Mouse (Mus musculus): ENCODE measurements around the gene Fbxl17. TPM values are rescaled to one million over a fixed set of nuclear protein-coding genes. Genes with fewer than 3 reads are reported as not detected.

Gene Fbxl17
- total and polyA plus RNA-seq, 2 experiments from 2014 or later, result 11.4 to 26.3 TPM

- TF ChIP-seq EP300 (IDR thresholded peaks at IDR 0.05; ENCODE audit: low read depth), result no peak
- TF ChIP-seq CTCF (IDR thresholded peaks at IDR 0.05; ENCODE audit: low read depth), result no peak
- no peak overlapping the region for H3K4me3 ChIP-seq (ENCODE audit: low read depth, low read length)
Measured at GRCm38 (mm10) chr17:63445212-63445611, 54.6 kb downstream of the Fbxl17 start.

GRCm38 (mm10) chr17:63437424-63437823 lies 62.4 kb downstream of the Fbxl17 start:
- 91% methylated on average over 6 of the region's 6 CpGs for WGBS
- DNase-seq (ENCODE audit: low spot score) (no peak), ATAC-seq (ENCODE audit: insufficient read depth, low read depth) (no peak)
- no peak overlapping the region for H3K4me2 ChIP-seq (ENCODE audit: low read depth, low read length)
- TF ChIP-seq EP300 (IDR thresholded peaks at IDR 0.05; ENCODE audit: low read depth), result no peak
- TF ChIP-seq CTCF (IDR thresholded peaks at IDR 0.05; ENCODE audit: low read depth), result no peak
- no peaks in the 10 kb centered on the region for H3K9me3 ChIP-seq (replicated peaks; ENCODE audit: control insufficient read depth, low read length)
- no peak overlapping the region for H3K4me3 ChIP-seq (ENCODE audit: low read depth, low read length)
- no peak overlapping the region for H3K9ac ChIP-seq (replicated peaks; ENCODE audit: low read depth, low read length)
- no peak overlapping the region for H3K27ac ChIP-seq (ENCODE audit: low read depth)
- no peaks in the 10 kb centered on the region for H3K4me1 ChIP-seq (ENCODE audit: control insufficient read depth, insufficient read depth)
- H3K36me3 ChIP-seq (replicated peaks; ENCODE audit: control insufficient read depth, insufficient read depth, low read length), result no peaks in the 10 kb centered on the region
- no peaks in the 10 kb centered on the region for H3K27me3 ChIP-seq (ENCODE audit: control insufficient read depth, insufficient read depth, low read length)

More at GRCm38 (mm10) chr17:63445212-63445611, 54.6 kb downstream of the Fbxl17 start:
- ATAC-seq (ENCODE audit: insufficient read depth, low read depth), result no peak
- 89% methylated on average over 4 of the region's 4 CpGs for WGBS
- H3K36me3 ChIP-seq (replicated peaks; ENCODE audit: control insufficient read depth, insufficient read depth, low read length), result no peaks in the 10 kb centered on the region
- DNase-seq (ENCODE audit: low spot score), result no peak
- no peak overlapping the region for H3K9ac ChIP-seq (replicated peaks; ENCODE audit: low read depth, low read length)
- 0 out of 2 replicates have a peak, but pooled peaks cover 10% of the 10 kb centered on the region for H3K4me1 ChIP-seq (ENCODE audit: control insufficient read depth, insufficient read depth)
- no peaks in the 10 kb centered on the region for H3K27me3 ChIP-seq (ENCODE audit: control insufficient read depth, insufficient read depth, low read length)
- no peak overlapping the region for H3K4me2 ChIP-seq (ENCODE audit: low read depth, low read length)
- H3K27ac ChIP-seq (ENCODE audit: low read depth), result peak overlapping the region; percentile 25; the same call in 1 of the 2 replicates
- H3K9me3 ChIP-seq (replicated peaks; ENCODE audit: control insufficient read depth, low read length), result no peaks in the 10 kb centered on the region

GRCm38 (mm10) chr17:63434081-63434480 lies 65.7 kb downstream of the Fbxl17 start:
- H3K27ac ChIP-seq (ENCODE audit: low read depth), result no peak overlapping the region
- H3K9me3 ChIP-seq (replicated peaks; ENCODE audit: control insufficient read depth, low read length), result no peaks in the 10 kb centered on the region
- H3K36me3 ChIP-seq (replicated peaks; ENCODE audit: control insufficient read depth, insufficient read depth, low read length), result no peaks in the 10 kb centered on the region
- no peaks in the 10 kb centered on the region for H3K27me3 ChIP-seq (ENCODE audit: control insufficient read depth, insufficient read depth, low read length)
- H3K4me3 ChIP-seq (ENCODE audit: low read depth, low read length), result no peak overlapping the region
- DNase-seq (ENCODE audit: low spot score) (peak; percentile 69), ATAC-seq (ENCODE audit: insufficient read depth, low read depth) (no peak)
- TF ChIP-seq EP300 (IDR thresholded peaks at IDR 0.05; ENCODE audit: low read depth) (no peak), CTCF (IDR thresholded peaks at IDR 0.05; ENCODE audit: low read depth) (peak; percentile 57)
- no peak overlapping the region for H3K4me2 ChIP-seq (ENCODE audit: low read depth, low read length)
- H3K9ac ChIP-seq (replicated peaks; ENCODE audit: low read depth, low read length), result no peak overlapping the region
- no peaks in the 10 kb centered on the region for H3K4me1 ChIP-seq (ENCODE audit: control insufficient read depth, insufficient read depth)
- 46% methylated on average over 6 of the region's 6 CpGs for WGBS

GRCm38 (mm10) chr17:63431650-63432049 lies 68.2 kb downstream of the Fbxl17 start:
- Histone ChIP-seq H3K4me1 (ENCODE audit: control insufficient read depth, insufficient read depth) (no peaks in the 10 kb centered on the region), H3K4me2 (ENCODE audit: low read depth, low read length) (no peak overlapping the region), H3K9ac (replicated peaks; ENCODE audit: low read depth, low read length) (no peak overlapping the region), H3K27me3 (ENCODE audit: control insufficient read depth, insufficient read depth, low read length) (no peaks in the 10 kb centered on the region), H3K36me3 (replicated peaks; ENCODE audit: control insufficient read depth, insufficient read depth, low read length) (no peaks in the 10 kb centered on the region), H3K9me3 (replicated peaks; ENCODE audit: control insufficient read depth, low read length) (no peaks in the 10 kb centered on the region), H3K4me3 (ENCODE audit: low read depth, low read length) (no peak overlapping the region), H3K27ac (ENCODE audit: low read depth) (no peak overlapping the region)
- TF ChIP-seq CTCF (IDR thresholded peaks at IDR 0.05; ENCODE audit: low read depth) (no peak), EP300 (IDR thresholded peaks at IDR 0.05; ENCODE audit: low read depth) (no peak)
- ATAC-seq (ENCODE audit: insufficient read depth, low read depth), result no peak
- DNase-seq (ENCODE audit: low spot score), result no peak
- WGBS, result 53% methylated on average over 7 of the region's 7 CpGs

- H3K36me3 ChIP-seq (replicated peaks; ENCODE audit: control insufficient read depth, insufficient read depth, low read length), result no peaks in the 10 kb centered on the region
- TF ChIP-seq EP300 (IDR thresholded peaks at IDR 0.05; ENCODE audit: low read depth), result no peak
- TF ChIP-seq CTCF (IDR thresholded peaks at IDR 0.05; ENCODE audit: low read depth), result no peak
- no peaks in the 10 kb centered on the region for H3K9me3 ChIP-seq (replicated peaks; ENCODE audit: control insufficient read depth, low read length)
- ATAC-seq (ENCODE audit: insufficient read depth, low read depth) (0 out of 2 replicates have a peak, but pooled peaks have one; percentile 33), DNase-seq (ENCODE audit: low spot score) (no peak)
- H3K4me1 ChIP-seq (ENCODE audit: control insufficient read depth, insufficient read depth), result no peaks in the 10 kb centered on the region
- H3K4me2 ChIP-seq (ENCODE audit: low read depth, low read length), result peak overlapping the region; percentile 53
- peak overlapping the region; percentile 28 for H3K4me3 ChIP-seq (ENCODE audit: low read depth, low read length)
- no peak overlapping the region; the same call in 1 of the 2 replicates for H3K9ac ChIP-seq (replicated peaks; ENCODE audit: low read depth, low read length)
- no peak overlapping the region for H3K27ac ChIP-seq (ENCODE audit: low read depth)
- WGBS, result 55% methylated on average over 17 of the region's 17 CpGs
- no peaks in the 10 kb centered on the region for H3K27me3 ChIP-seq (ENCODE audit: control insufficient read depth, insufficient read depth, low read length)
Measured at GRCm38 (mm10) chr17:63430395-63431075, 69.3 kb downstream of the Fbxl17 start.

GRCm38 (mm10) chr17:63423851-63424250 lies 76.0 kb downstream of the Fbxl17 start:
- no peaks in the 10 kb centered on the region for H3K9me3 ChIP-seq (replicated peaks; ENCODE audit: control insufficient read depth, low read length)
- no peaks in the 10 kb centered on the region for H3K36me3 ChIP-seq (replicated peaks; ENCODE audit: control insufficient read depth, insufficient read depth, low read length)
- H3K4me1 ChIP-seq (ENCODE audit: control insufficient read depth, insufficient read depth), result no peaks in the 10 kb centered on the region
- no peak overlapping the region for H3K9ac ChIP-seq (replicated peaks; ENCODE audit: low read depth, low read length)
- H3K4me2 ChIP-seq (ENCODE audit: low read depth, low read length), result no peak overlapping the region
- H3K27me3 ChIP-seq (ENCODE audit: control insufficient read depth, insufficient read depth, low read length), result no peaks in the 10 kb centered on the region
- H3K4me3 ChIP-seq (ENCODE audit: low read depth, low read length), result no peak overlapping the region
- DNase-seq (ENCODE audit: low spot score) (no peak), ATAC-seq (ENCODE audit: insufficient read depth, low read depth) (no peak)
- TF ChIP-seq EP300 (IDR thresholded peaks at IDR 0.05; ENCODE audit: low read depth) (no peak), CTCF (IDR thresholded peaks at IDR 0.05; ENCODE audit: low read depth) (no peak)
- H3K27ac ChIP-seq (ENCODE audit: low read depth), result no peak overlapping the region
- whole genome bisulfite sequencing, result 74% methylated on average over 4 of the region's 4 CpGs
